Mouse (Mus musculus): ENCODE data around the gene Rasa3.

GRCm38 (mm10) chr8:13632309-13632708, 45.1 kb downstream of the Rasa3 start:
- TF ChIP-seq MAX (IDR thresholded peaks at IDR 0.05) (no peak), CTCF (IDR thresholded peaks at IDR 0.05; ENCODE audit: control insufficient read depth, insufficient read depth, insufficient read length) (no peak)
